Mouse (Mus musculus): ENCODE results near the gene Flt1. TPM values are rescaled to one million over a fixed set of nuclear protein-coding genes. Genes with fewer than 3 reads are reported as not detected.

Flt1 gene
- polyA plus RNA-seq (2014; fragmentation: Nextera tagmentation; extraction: Ambion mirVana) = 12.2 and 13.2 TPM in 2 replicates

DNA sequence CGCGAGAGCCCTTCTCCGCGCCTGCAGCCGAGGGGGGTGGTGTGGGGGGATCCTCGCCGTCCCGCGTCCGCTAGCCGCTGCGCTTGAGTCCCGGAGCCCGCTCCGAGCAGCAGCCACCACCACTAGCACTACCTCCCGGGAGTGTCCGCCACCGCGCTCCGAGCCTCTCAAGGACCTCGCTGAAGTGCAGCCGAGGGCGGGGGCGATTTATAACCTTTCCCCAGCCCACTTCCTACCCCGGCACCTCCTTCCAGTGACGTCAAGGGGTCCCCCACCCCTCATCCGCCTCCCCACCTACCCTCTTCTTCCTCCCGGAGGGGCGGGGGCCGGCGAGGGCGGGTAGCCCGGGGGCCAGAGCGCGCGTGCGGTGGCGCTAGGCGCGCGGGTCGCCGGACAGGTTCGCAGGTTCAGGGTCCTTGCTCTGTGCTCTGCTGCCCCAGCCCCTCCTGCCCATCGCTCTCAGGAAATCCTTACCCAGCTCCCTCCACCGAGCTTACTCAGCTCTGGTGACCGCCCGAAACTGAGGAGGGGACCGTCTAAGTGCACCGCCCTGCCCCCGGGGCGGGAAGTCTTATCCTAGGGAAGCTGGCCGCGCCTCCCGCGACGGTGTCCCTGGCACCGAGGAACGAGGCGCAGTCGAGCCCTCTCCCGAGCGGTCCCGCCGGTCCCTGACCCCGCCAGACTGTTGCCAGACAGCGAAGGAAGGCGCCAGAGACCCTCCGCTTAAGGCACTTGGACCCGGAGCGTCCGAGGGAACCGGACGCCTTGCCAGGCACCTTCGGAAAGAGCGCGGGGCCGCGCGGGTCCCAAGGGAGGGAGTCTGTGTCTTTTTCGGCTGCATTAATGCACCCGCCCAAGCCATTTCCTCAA, at the start of gene Flt1:
TSS of gene Flt1 (minus strand) at position 181 of the 870 bp plus-strand sequence.
- H3K27me3 ChIP-seq (replicated peaks; ENCODE audit: control insufficient read depth, insufficient read depth, low read length) = peaks cover 88% of the 10 kb centered on the region
- peak within 1 kb of the TSS; percentile 50 for H3K4me3 ChIP-seq (ENCODE audit: low read depth, low read length)
- no peaks in the 10 kb centered on the region for H3K9me3 ChIP-seq (ENCODE audit: control insufficient read depth, low read length)
- no peaks in the 10 kb centered on the region for H3K36me3 ChIP-seq (ENCODE audit: control insufficient read depth, insufficient read depth, low read length)
- H3K4me1 ChIP-seq (ENCODE audit: control insufficient read depth, insufficient read depth, low read length) = peaks cover 15% of the 10 kb centered on the region
- WGBS = under 1% methylated on average over 68 of the region's 82 CpGs
- DNase-seq (ENCODE audit: low spot score) = no peak
- peak within 1 kb of the TSS; percentile 47 for H3K9ac ChIP-seq (ENCODE audit: low read depth, low read length)
- H3K4me2 ChIP-seq (ENCODE audit: low read depth, low read length) = peak within 1 kb of the TSS; percentile 87
- H3K27ac ChIP-seq (replicated peaks; ENCODE audit: low read depth, low read length) = no peak within 1 kb of the TSS
- peak; percentile 45; the same call in 1 of the 2 replicates for ATAC-seq (ENCODE audit: low read depth)

DNA sequence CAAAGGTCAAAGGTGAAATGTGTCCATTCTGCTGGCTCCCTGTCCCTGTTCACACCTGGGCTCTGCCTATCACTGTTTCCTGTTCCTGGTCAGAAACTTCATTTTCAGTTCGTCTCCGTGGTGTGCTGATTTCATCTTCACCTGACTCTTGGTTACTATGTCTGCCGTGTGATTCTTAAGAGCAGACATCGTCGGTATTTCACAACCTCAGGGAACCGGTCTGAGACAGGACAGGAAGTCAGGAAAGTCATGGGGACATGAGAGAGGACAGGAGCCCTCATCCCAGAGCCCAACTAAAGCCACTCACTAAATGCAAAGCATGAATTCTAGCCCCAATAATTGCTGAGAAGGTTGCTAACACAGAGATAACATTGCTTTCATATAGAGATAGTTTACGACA, 49.4 kb upstream of the Flt1 start:
- no peak overlapping the region for H3K9ac ChIP-seq (ENCODE audit: low read depth, low read length)
- H3K9me3 ChIP-seq (ENCODE audit: control insufficient read depth, low read length) = 0 out of 2 replicates have a peak, but pooled peaks cover 10% of the 10 kb centered on the region
- no peak overlapping the region for H3K4me2 ChIP-seq (ENCODE audit: low read depth, low read length)
- H3K27ac ChIP-seq (replicated peaks; ENCODE audit: low read depth, low read length) = no peak overlapping the region
- 78% methylated on average over 7 of the region's 7 CpGs for WGBS
- ATAC-seq (ENCODE audit: low read depth) (no peak), DNase-seq (ENCODE audit: low spot score) (no peak)
- H3K4me3 ChIP-seq (ENCODE audit: low read depth, low read length) = no peak overlapping the region
- peaks cover 2% of the 10 kb centered on the region; the same call in 1 of the 2 replicates for H3K4me1 ChIP-seq (ENCODE audit: control insufficient read depth, insufficient read depth, low read length)
- H3K36me3 ChIP-seq (ENCODE audit: control insufficient read depth, insufficient read depth, low read length) = no peaks in the 10 kb centered on the region
- H3K27me3 ChIP-seq (replicated peaks; ENCODE audit: control insufficient read depth, insufficient read depth, low read length) = no peaks in the 10 kb centered on the region

- Histone ChIP-seq H3K4me2 (ENCODE audit: low read depth, low read length) (no peak overlapping the region), H3K36me3 (ENCODE audit: control insufficient read depth, insufficient read depth, low read length) (no peaks in the 10 kb centered on the region), H3K27ac (replicated peaks; ENCODE audit: low read depth, low read length) (no peak overlapping the region), H3K9ac (ENCODE audit: low read depth, low read length) (no peak overlapping the region), H3K4me3 (ENCODE audit: low read depth, low read length) (no peak overlapping the region), H3K27me3 (replicated peaks; ENCODE audit: control insufficient read depth, insufficient read depth, low read length) (no peaks in the 10 kb centered on the region), H3K4me1 (ENCODE audit: control insufficient read depth, insufficient read depth, low read length) (no peaks in the 10 kb centered on the region), H3K9me3 (ENCODE audit: control insufficient read depth, low read length) (0 out of 2 replicates have a peak, but pooled peaks cover 10% of the 10 kb centered on the region)
- ATAC-seq (ENCODE audit: low read depth) = no peak
- WGBS = 72% methylated on average over 6 of the region's 6 CpGs
- no peak for DNase-seq (ENCODE audit: low spot score)
These were observed 44.1 kb upstream of the Flt1 start for GRCm38 (mm10) chr5:147769918-147770317.

DNA sequence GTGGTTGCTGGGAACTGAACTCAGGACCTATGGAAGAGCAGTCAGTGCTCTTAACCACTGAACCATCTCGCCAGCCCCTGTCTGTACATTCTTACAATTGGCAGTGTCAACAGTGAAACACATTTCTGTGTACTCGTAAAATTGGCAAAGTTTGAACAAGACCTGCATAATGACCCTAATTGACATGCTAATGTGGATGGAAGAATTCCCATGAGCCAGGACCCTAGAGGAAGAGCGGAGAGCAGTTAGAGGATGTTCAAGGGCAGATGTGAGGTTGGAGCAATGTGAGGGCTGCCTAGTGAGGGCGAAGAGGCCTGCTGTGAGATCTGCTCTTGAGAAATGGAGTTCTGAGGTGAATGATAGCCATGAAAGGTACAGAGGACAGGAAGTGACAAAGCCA, 38.2 kb upstream of the Flt1 start:
- ATAC-seq (ENCODE audit: low read depth) (no peak), DNase-seq (ENCODE audit: low spot score) (no peak)
- no peaks in the 10 kb centered on the region for H3K27me3 ChIP-seq (replicated peaks; ENCODE audit: control insufficient read depth, insufficient read depth, low read length)
- no peaks in the 10 kb centered on the region for H3K9me3 ChIP-seq (ENCODE audit: control insufficient read depth, low read length)
- no peak overlapping the region for H3K9ac ChIP-seq (ENCODE audit: low read depth, low read length)
- no peaks in the 10 kb centered on the region for H3K36me3 ChIP-seq (ENCODE audit: control insufficient read depth, insufficient read depth, low read length)
- H3K4me2 ChIP-seq (ENCODE audit: low read depth, low read length) = no peak overlapping the region
- no peaks in the 10 kb centered on the region for H3K4me1 ChIP-seq (ENCODE audit: control insufficient read depth, insufficient read depth, low read length)
- WGBS = 86% methylated on average over 4 of the region's 4 CpGs
- no peak overlapping the region for H3K4me3 ChIP-seq (ENCODE audit: low read depth, low read length)
- no peak overlapping the region for H3K27ac ChIP-seq (replicated peaks; ENCODE audit: low read depth, low read length)

DNA sequence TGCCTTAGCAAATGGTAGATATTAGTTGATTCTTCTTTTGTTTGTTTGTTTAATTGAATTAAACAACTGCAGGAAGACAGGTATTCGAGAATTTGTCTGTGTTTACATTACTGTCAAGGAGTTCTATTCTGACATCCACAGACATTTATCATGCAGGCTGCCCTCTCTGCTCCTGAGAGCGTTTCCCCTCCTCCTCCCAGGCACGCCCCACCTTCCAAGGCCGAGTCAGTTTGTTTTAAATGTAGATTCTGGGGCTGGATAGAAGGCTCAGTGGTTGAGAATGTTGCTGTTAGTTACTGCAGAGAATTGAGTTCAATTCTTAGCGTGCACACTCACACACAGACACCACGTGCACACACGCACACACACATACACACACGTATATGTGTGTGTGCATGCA, 36.2 kb upstream of the Flt1 start:
- Histone ChIP-seq H3K9ac (ENCODE audit: low read depth, low read length) (no peak overlapping the region), H3K27ac (replicated peaks; ENCODE audit: low read depth, low read length) (no peak overlapping the region), H3K4me1 (ENCODE audit: control insufficient read depth, insufficient read depth, low read length) (no peaks in the 10 kb centered on the region), H3K36me3 (ENCODE audit: control insufficient read depth, insufficient read depth, low read length) (no peaks in the 10 kb centered on the region), H3K4me3 (ENCODE audit: low read depth, low read length) (no peak overlapping the region), H3K27me3 (replicated peaks; ENCODE audit: control insufficient read depth, insufficient read depth, low read length) (no peaks in the 10 kb centered on the region), H3K9me3 (ENCODE audit: control insufficient read depth, low read length) (0 out of 2 replicates have a peak, but pooled peaks cover 2% of the 10 kb centered on the region), H3K4me2 (ENCODE audit: low read depth, low read length) (no peak overlapping the region)
- DNase-seq (ENCODE audit: low spot score) (no peak), ATAC-seq (ENCODE audit: low read depth) (no peak)
- 25% methylated on average over 8 of the region's 8 CpGs for WGBS

DNA sequence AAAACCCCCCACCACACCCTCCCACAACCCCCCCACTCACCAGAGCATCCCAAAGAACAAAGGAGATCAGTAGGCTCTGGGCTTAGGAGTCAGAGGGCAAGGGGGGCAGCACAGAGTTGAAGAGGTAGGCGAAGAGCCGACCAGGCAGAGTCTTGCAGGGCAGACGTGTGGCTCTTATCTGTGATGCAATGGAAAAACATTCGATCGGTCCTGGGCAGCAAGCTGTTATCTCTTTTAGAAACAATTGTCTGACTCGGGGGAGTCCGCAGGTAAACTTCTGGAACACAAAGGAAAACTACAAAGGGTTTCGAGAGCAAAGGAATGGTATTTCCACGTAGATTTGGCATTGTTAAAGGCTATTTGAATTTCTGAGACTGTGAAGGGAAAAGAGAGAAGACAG, 35.5 kb upstream of the Flt1 start:
- H3K27me3 ChIP-seq (replicated peaks; ENCODE audit: control insufficient read depth, insufficient read depth, low read length) = no peaks in the 10 kb centered on the region
- no peaks in the 10 kb centered on the region for H3K36me3 ChIP-seq (ENCODE audit: control insufficient read depth, insufficient read depth, low read length)
- 12% methylated on average over 9 of the region's 9 CpGs for WGBS
- H3K9ac ChIP-seq (ENCODE audit: low read depth, low read length) = no peak overlapping the region
- H3K4me2 ChIP-seq (ENCODE audit: low read depth, low read length) = no peak overlapping the region
- H3K9me3 ChIP-seq (ENCODE audit: control insufficient read depth, low read length) = 0 out of 2 replicates have a peak, but pooled peaks cover 3% of the 10 kb centered on the region
- H3K27ac ChIP-seq (replicated peaks; ENCODE audit: low read depth, low read length) = no peak overlapping the region
- ATAC-seq (ENCODE audit: low read depth) (no peak), DNase-seq (ENCODE audit: low spot score) (no peak)
- no peak overlapping the region for H3K4me3 ChIP-seq (ENCODE audit: low read depth, low read length)
- H3K4me1 ChIP-seq (ENCODE audit: control insufficient read depth, insufficient read depth, low read length) = no peaks in the 10 kb centered on the region

DNA sequence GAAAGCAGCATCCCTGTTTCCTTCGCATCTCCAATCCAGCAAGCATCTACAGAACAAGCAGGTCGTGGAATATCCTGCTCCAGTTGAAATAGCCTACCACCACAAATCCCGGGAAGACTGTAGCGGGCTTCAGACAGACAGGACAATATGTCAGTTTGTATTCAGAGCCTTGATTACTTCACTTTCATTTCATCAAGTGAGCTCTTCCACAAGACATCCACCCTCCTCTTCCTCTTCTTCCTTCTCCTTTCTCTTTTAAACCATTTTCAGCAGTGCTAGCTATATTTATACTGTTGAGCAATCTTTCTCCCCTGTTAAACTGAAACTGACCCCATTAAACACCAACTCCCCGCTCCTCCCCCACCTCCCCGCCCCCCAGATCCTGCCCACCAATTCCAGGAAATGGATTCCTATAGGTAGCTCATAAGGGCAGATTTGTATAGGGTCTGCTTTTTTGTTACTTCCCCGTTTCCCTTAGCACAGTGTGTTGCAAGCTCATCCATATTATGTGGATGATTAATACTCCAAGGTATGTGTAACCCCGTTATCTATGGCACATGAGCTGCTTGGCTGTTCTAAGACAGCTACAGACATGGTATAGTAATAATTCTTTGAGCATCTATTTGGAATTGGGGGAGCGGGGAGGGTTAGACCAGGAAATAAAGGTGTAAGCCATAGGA, 33.0 kb upstream of the Flt1 start:
- 0 out of 2 replicates have a peak, but pooled peaks cover 4% of the 10 kb centered on the region for H3K27me3 ChIP-seq (replicated peaks; ENCODE audit: control insufficient read depth, insufficient read depth, low read length)
- no peaks in the 10 kb centered on the region for H3K36me3 ChIP-seq (ENCODE audit: control insufficient read depth, insufficient read depth, low read length)
- no peaks in the 10 kb centered on the region for H3K4me1 ChIP-seq (ENCODE audit: control insufficient read depth, insufficient read depth, low read length)
- ATAC-seq (ENCODE audit: low read depth) = no peak
- peak overlapping the region; percentile 25 for H3K4me2 ChIP-seq (ENCODE audit: low read depth, low read length)
- WGBS = 75% methylated on average over 9 of the region's 9 CpGs
- no peak overlapping the region for H3K4me3 ChIP-seq (ENCODE audit: low read depth, low read length)
- no peak overlapping the region for H3K9ac ChIP-seq (ENCODE audit: low read depth, low read length)
- H3K27ac ChIP-seq (replicated peaks; ENCODE audit: low read depth, low read length) = no peak overlapping the region
- peaks cover 8% of the 10 kb centered on the region; the same call in 1 of the 2 replicates for H3K9me3 ChIP-seq (ENCODE audit: control insufficient read depth, low read length)
- DNase-seq (ENCODE audit: low spot score) = no peak

GRCm38 (mm10) chr5:147757832-147758587, 32.2 kb upstream of the Flt1 start:
- H3K9me3 ChIP-seq (ENCODE audit: control insufficient read depth, low read length) = peaks cover 9% of the 10 kb centered on the region; the same call in 1 of the 2 replicates
- peaks cover 12% of the 10 kb centered on the region for H3K27me3 ChIP-seq (replicated peaks; ENCODE audit: control insufficient read depth, insufficient read depth, low read length)
- ATAC-seq (ENCODE audit: low read depth) (no peak), DNase-seq (ENCODE audit: low spot score) (no peak)
- H3K27ac ChIP-seq (replicated peaks; ENCODE audit: low read depth, low read length) = no peak overlapping the region
- H3K4me2 ChIP-seq (ENCODE audit: low read depth, low read length) = peak overlapping the region; percentile 25
- no peak overlapping the region for H3K4me3 ChIP-seq (ENCODE audit: low read depth, low read length)
- WGBS = 55% methylated on average over 12 of the region's 12 CpGs
- H3K9ac ChIP-seq (ENCODE audit: low read depth, low read length) = no peak overlapping the region
- no peaks in the 10 kb centered on the region for H3K36me3 ChIP-seq (ENCODE audit: control insufficient read depth, insufficient read depth, low read length)
- no peaks in the 10 kb centered on the region; the same call in 1 of the 2 replicates for H3K4me1 ChIP-seq (ENCODE audit: control insufficient read depth, insufficient read depth, low read length)

All from embryonic facial prominence, embryonic 14.5 days (tissue).